Mouse (Mus musculus) lung, postnatal 10 days (tissue): ENCODE data around the gene A730049H05Rik.

Source experiments
- DNase-seq: peaks from one replicate; pipeline ENCODE4 v3.0.0; 2021

The A730049H05Rik gene

DNA sequence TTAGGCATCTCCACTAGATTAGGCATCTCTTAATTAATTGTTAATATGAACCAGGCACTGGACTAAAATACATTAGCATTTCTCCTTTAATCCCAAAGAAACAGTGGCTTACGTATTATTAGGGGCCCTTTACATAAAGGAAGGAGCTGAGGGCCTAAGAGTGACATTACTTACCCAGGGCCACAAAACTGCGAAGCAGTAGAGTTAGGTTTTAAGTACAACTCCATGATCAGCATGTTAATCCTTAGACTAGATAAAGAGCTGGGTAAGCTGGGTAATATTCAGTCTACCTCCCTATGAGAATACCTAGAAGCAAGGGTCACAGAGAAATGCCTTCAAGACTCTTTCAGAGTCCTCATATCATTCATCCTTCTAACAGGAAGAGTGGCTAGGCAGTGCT, 12.9 kb downstream of the A730049H05Rik start:
- DNase-seq, result no peak

DNA sequence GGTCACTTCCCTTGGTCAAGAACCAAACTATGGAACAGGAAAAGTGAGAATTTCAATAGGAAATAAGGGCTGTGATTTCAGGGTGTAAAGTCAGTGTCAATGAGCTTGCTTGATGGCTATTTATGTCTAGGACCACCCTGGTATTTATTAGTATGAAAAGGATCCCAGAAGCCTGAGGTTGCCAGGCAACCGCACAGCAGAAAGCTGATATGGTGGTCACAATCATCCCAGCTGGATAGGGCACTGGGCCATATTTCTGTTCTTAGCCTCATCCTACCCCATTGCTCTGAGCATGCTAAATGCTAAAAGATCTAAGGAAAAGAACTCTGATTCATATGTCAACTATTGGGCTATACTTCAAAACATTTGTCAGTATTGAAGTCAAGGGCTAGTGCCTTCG, 14.8 kb downstream of the A730049H05Rik start:
- DNase-seq, result no peak

DNA sequence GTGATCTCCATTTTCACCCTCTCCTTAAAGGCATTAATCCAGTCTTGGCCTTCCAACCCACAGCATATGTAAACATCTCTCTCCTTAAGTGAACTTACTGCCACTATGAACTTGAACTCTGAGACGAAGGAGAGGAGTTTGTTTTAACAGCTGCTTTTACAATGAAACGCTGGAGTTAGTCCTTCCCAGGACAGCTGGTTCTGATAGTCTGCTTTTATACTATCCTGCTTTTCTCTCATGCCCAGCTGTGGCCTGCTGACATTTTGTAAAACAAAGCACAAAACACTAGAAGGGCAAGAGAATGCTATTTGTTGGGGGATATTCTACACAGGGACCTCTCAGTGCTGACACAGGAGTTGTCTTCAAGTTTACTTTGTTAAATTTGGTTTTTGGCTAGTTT, 25.7 kb downstream of the A730049H05Rik start:
- DNase-seq, result no peak

DNA sequence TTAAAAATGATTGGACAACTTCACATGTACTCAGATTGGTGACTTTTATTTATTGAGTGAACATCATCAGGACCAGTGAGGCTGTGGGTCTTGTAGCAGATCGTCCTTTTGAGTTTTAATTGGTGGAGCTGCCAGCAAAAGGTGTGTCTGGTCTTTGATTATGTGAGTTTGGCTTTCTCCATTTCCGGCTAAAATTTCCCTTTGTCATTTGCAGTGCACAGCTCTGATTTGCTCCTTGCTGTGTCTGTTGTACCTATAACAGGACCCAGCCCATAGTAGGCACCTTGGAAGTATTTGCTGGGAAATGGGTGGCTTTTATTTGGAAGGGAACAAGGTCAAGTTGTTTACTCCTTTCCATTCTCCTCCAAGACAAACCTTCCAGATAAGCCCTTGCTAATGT, 27.2 kb downstream of the A730049H05Rik start:
- no peak for DNase-seq

DNA sequence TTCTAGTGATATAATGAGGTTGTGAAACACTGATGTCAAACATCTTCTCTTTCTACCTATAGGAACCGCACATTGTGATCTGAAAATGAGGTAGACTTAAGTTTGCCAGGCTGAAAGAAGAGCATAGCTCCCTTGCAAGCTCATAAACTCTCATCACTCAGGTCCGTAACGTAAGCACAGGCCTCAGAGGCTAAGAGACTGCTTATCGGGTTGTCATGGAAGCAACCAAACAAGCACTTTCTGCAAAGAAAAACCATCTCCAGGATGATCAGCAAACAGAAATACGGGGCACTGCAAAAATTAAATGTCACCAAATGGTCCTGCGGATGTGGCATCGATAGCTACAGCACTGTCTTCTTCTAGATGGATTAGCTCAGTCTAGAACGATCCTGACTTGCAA, 29.6 kb downstream of the A730049H05Rik start:
- DNase-seq, result no peak

DNA sequence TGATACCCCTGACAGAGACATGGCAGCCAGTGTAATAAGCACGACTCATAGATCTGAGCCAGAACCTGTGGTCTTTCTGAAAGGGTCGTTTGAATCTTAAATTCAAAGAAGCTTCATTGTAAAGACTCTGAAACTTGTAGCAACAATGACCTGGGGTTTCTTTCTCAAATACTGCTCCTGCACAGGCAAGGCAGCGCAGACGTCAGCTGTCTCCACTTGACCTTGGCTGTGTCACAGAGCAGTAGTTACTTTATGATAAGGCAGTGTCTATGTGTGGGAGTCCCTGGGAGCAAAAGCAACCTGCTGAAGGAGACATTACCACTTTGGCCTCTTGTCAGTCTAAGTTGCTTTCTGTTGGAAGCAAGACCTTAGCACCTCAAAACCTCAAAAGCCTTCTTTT, 30.3 kb downstream of the A730049H05Rik start:
- no peak for DNase-seq

DNA sequence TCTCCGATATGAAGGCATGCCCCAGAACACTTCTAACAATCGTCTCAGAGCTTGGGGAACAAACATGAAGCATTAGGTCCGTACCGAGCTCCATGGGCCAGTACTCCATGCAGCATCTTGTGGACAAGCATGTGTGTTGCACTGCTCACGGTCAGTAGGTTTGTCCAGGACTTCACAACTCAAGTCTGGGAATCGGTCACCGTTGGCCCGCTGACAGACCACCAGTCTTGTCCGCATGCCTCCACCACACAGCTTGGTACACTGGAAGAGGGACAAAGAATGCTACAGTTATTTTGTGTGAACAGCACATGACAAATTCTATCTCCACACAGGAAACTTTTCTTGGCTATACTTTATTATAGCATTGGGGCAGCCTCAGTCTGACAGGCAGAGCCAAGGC, 32.9 kb downstream of the A730049H05Rik start:
- DNase-seq, result peak; percentile 41

DNA sequence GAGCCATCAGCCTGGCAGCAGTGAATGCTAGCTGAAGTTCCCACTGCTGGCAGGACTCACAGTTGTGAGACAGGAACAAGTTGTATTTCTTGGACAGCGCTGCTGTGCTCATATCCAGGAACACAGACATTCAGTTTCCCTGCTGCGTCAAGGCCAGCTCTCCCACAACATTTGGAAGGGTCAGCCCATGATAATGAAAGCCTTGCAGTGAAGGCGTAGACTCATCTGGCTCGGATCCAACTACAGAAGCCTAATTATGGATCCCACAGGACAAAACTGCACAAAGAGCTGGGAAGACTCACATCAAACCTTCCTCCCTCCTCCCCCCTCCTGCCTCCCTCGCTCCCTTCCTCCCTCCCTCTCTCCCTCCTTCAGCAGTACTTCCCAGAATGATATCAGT, 34.0 kb downstream of the A730049H05Rik start:
- DNase-seq, result peak; percentile 78

DNA sequence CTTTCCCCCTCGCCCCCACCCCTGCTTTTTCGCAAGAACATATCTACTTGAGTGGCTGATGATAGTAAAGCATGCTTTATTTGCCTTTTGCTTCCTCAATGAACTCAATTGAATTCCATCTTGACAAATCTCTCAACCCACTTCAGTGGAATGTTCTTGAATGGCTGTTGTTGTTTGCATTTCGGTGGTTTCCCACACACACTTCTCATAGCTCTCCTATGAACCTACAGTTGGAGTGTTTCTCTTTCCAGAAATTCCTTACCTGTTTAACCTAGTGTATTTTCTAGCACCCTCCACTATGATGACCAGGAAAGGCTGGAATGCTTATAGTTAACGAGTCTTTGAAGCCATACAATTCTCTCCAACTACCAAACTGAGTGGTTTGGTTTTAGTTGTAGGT, 38.6 kb downstream of the A730049H05Rik start:
- no peak for DNase-seq

DNA sequence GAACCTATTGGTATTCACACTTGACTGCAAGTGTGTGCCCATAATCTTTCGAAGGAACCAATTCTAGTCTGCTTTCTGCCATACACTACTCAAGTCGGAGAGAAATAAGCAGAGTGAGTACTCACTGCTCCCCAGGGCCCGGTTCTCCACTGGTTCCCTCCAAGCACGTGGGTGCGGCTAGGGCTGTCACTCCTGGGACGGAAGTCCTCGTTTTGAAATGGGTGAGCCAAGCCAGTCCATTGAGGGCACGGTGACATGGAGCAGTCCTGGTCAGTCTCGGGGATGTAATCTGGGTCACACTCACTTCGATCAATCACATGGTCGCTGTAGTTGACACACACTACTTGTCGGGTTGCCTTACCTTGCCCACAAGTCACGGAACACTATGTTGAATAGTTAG, 41.5 kb downstream of the A730049H05Rik start:
- DNase-seq, result no peak

DNA sequence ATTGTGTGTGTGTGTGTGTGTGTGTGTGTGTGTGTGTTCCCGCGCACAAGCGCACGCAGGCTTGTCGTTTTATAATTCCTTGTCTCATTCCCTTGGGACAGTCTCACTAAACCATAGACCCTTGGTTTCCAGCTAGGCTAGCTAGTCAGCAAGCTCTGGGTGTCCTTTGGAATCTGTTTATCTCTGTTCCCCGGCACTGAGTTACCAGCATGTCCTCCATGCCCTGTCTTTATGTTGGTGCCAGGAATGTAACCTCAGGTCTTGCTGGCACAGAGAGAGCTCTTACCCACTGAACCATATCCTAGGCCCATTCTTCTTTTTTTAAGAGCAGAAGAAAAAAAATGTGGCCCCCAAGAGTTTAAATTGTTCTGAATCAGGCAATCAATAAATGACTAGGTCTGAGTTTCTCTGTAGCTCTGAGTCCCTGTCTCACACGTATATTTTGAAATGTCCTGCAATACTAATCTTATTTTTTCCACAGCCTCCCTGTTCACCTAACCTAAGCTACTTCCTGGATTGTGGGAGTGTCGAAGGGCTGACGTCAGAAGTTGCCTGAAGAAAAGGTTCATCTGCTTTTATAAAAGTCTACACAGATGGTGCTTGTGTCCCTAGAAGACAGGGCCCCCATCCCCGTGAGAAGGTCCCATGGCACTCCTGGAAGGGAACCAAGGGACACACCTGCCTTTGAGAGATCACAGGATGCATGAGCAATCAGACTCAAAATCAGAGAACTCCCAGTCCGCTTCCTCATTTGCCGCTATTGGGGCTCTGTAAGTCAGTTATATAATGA, 42.6 kb downstream of the A730049H05Rik start:
- no peak for DNase-seq

DNA sequence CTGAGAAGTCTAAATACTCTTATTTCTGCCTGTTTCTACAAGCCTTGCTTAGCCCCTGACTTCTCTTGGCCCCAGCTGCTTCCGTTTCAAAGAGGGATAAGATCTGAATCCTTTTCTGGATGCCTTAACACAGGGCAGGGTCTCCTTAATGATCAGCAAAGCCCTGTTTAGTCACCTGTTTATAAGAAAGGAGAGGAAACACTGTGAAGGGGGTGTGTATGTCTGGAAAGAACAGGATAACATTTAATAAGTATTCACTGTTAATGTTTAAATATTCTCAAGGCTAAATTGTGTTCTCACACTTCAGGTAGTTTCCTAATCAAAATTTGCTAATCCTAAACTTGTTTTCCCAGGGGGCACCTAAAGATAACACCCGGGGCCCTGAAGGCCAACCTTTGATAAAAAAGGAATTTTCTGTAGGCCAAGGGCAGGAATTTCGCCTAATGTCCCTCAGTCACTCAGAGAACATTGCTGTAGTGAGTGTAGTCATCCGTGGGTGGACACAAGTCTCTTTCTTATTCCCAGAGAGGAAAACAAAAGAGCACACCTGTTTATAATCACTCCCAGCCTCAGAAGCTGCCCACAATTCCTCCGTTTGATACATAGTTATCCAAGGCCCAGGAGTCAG, 44.1 kb downstream of the A730049H05Rik start:
- no peak for DNase-seq

DNA sequence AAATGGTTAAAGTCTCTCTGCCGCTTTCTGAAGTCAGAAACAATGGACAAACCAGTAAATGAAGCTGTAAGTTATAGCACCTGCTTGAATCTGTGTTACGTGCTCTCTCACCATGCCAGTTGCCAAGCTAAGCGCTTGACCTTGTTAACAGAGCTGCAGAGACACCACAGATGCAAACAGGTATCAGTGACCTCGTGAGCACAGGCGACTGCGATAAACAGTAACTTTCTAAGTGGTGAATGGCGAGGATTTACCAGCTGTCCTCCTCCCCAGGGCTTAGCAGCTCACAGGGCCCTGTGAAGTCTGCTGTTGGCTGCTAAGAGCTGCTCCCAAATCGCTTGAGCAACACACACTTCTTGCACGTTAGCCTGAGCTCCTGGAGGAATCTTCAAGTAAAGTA, 46.3 kb downstream of the A730049H05Rik start:
- DNase-seq, result no peak

DNA sequence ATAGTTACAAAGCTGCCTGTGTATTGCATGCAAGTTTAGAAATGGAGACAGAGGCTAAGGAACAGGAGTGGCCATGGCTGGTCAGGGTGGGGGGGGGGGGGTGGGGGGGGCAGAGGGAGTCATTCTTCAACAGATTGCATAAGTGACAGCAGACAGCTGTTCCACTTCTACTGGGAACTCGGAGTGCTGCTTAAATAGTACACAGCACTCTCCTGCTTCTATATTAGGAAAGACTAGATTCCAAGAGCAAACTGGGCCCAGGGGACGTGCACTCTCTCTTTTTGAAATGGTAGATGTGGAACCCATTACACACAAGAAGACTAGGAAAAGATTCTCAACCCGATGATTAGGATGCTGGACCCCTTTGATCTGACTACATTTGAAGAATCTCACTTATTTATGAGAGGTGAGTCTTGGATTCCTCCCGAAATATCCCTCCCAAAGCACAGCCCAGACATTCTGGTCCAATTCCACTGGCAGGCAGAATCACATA, 52.9 kb downstream of the A730049H05Rik start, which contains the start of gene Gm15737:
Gm15737 (plus strand) TSS at position 269 of the 493 bp plus-strand sequence.
- DNase-seq, result peak; percentile 67

DNA sequence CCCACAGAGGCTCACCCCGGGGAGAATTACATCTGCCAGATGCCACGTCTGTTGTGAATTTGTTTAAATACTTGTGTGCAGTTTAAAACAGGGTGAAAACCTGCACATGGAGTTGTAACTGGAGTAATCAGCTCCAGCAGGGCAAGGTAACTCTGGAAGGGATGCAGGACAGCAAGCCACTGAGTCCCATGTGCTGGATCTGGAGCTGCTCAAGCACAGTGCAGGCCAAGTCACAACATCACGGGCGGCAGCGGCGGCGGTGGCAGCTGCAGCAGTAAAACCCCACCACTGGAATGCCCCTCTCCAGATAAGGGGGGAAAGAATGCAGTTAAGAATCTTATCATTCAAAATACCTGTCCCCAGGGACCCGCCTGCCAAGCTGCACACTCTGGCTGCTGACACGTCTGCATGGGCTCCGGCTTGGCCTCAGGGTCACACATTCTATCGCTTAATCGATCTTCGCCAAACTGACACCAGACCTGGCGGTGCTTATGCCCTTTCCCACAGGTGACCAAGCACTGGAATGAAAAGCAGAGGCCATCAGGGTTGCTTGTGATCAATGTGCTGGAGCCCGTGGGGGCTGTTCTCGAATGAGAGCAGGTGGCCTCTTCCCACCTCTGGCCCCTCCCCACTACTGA, 53.4 kb downstream of the A730049H05Rik start:
- peak; percentile 36 for DNase-seq

DNA sequence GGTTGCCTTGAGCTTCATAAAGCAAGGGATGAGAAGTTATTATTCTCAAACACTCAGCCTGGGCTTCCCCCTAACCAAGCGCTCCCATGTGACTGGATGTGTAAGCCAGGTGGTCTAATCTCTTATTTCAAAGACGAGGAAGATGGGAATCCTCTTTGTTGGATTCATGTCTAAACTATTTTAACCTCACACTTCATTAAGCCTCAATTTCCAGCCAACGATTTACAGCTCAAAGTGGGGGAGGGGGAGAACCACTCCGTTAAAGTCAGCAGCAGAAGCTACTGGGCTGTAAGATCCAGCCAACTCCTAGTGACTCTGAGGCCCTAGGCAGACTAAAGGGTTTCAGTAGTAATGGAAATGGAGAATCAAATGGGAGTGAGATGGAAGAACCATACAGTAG, 55.5 kb downstream of the A730049H05Rik start:
- peak; percentile 41 for DNase-seq

DNA sequence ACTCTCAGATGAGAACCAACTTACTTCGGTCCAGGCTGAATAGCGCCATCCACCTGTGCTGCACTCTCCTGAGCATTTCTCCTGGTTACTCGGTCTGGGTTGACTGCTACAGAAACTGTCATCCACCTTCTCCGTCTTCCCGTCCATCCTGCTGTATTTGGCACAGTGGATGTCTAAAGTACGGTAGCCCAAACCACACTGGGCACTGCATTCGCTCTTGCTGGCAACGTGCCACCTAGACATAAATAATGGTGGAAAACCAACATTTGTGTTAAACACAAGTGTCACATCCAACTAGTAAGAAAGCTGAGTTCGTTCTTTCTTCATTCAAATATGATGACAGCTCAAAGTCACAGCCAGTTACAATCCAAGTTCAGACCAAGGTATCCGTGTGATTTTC, 56.5 kb downstream of the A730049H05Rik start:
- DNase-seq, result no peak

DNA sequence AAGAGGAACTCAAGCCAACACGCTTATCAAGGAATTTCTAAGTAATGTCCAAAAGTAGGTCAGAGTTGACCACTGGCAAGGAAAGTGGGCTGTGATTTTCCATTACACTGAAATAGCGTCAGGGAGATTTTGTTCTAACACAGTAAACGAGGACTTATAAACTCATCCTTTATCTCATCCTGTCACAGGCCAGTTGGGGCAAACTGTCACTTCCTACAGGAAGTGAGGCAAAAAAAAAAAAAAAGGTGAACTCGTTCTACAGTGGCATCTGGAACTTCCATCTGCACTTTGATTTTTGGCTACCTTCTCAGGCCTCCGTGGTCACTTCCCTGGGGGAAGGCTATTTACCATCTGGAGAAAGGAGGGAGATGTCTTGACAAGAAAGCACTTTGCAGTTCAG, 58.6 kb downstream of the A730049H05Rik start:
- peak; percentile 48 for DNase-seq

DNA sequence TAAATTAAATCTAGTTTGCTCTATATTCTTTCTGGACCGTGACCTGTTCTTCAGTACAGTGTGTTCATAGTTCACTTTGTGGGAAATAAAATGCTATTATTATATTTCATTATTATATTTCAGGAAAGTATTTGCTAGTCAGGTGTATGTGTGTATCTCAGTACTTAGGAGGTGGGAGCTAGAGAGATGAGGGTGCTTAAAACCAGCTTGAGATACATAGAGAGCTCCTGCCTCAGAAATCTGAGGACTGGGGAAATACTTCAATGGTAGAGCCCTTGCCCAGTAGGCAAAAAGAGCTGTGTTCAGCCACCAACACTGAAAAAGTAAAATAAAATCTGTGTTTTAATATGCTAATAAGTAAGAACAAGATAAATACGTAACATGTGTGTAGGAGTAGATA, 59.1 kb downstream of the A730049H05Rik start:
- no peak for DNase-seq

DNA sequence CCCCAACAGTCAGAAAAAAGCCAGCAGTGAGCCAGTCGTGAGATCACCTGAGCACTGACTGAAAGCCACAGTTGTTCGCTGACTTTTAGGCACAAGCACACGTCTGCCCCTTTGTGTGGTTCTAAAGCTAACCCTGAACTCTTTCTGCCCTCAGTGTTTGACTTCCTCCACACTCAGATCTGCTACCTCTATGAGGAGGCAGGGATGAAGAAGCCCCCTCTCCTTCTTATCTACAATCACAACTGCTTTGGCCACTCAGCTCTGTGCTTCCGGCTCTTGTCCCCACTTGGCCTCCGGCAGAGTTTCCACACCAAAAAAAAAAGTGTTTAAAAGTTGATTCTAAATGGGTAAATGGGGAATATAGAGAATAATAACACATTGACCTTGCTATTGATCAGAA, 59.8 kb downstream of the A730049H05Rik start:
- no peak for DNase-seq

DNA sequence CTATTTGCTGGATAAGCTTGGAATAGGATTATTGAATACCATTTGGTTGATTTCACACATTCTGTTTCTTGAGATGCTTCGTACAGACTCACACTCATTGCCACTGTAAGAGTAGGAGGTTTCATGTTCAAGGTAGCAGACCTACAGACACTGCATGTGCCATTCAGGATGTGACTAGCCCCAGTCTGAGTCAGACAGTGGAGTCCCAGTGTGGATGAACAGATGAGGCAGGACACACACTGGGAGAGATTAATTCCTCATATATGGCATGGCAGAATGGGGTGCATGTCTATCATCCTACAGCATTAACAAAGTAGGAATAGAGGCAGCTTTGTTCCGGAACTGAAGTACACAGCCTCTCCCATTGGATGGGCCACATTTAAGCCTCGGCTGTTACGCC, 61.0 kb downstream of the A730049H05Rik start:
- DNase-seq, result no peak

DNA sequence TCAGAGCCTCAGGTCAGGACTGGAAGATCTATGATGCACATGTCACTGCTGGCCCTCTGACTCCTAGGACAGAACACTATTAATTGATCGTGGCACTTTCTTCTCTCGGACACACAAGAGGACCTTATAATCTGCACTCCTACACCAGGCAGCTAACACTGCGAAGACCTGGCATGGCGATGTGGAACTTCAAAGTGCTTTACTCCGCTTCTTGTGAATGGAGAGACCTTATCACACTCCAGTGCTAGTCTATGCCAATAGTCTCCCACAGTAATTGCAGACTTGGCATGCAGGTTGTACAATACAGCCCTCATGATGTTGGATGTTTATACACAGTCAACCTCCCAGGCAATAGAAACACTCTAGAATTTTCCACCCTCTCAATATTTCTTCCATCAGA, 62.5 kb downstream of the A730049H05Rik start:
- DNase-seq, result no peak

DNA sequence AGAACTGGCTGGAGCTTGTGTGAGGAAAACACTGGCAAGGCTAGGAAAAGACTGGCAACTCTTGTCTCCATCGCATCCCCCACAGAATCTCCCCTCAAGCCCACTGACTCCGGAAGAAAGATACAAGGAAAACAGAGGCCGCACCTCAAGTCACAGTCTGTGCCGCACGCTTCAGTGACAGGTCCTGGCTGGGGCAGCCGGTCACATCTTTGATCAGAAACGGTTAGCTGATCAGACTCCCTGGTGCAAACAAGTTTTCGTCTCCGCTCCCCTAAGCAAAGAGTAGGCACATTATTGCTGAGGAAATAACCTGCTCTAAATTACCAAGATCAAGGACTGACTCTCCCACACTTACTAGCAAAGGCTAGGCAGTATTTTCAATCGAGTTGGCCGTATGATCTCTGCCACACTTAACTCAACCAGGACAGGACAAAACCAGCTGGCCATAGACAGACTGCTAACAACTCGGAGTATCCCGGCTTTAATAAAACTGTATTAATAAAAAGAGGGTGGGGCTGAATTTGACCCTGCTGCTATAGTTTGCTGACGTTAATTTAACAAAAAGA, 63.5 kb downstream of the A730049H05Rik start:
- DNase-seq, result no peak

DNA sequence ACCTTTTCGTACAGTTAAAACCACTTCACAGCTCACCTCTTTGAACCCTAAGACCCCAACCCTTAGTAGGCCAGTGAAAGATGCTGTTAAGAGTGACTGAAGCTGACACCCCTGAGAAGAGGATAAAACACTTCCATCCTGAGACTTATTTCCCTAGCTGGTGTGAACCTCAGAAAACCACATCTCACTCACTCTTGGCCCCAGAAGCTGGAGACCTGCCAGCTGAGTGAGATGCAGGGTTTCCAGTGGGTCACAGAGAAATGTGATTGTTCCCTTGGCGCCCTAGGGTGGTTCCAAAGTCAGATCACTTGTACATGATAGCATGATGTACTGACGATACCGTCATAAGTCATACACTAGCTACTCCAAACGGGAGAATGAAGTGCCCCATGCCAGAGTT, 66.2 kb downstream of the A730049H05Rik start:
- DNase-seq, result no peak
